Mouse (Mus musculus) left cerebral cortex, postnatal 25 days (tissue): ENCODE measurements around the gene Gm3424. TPM values are rescaled to one million over a fixed set of nuclear protein-coding genes. Genes with fewer than 3 reads are reported as not detected.
"Not testable (repeated sequence)": the region's sequence is repeated elsewhere in the genome, so short reads cannot be mapped to it uniquely, and the experiment has no call there.

Experiments used
- DNase-seq, 2 experiments: peaks; one replicate each; pipeline ENCODE4 v3.0.0; 2022; ENCODE audit warnings: low spot score in 2 of 2, mixed read lengths in 1 of 2
- intact Hi-C: fragments of 180-260 bp; cut with DNase I; formaldehyde crosslinking; loops from one replicate; pipeline ENCODE4 v1.15.1; 2025
- total RNA-seq, 2 experiments: library from RNA; stranded (reverse); gene quantifications; 2 replicates each; pipeline ENCODE4 v1.2.3; 2021

Gm3424 gene
- not detected for total RNA-seq

- DNase-seq, intact Hi-C loops: not testable (repeated sequence)
These were observed at the start of gene Gm3424 for GRCm38 (mm10) chr14:5830229-5830628. Gene Gm3424 (minus strand): TSS chr14:5830329.

GRCm38 (mm10) chr14:5879791-5880190 lies 49.7 kb upstream of the Gm3424 start:
- peak in 1 of 2 experiments; percentile 1 for DNase-seq
- intact Hi-C loops, result not testable (repeated sequence)

DNA sequence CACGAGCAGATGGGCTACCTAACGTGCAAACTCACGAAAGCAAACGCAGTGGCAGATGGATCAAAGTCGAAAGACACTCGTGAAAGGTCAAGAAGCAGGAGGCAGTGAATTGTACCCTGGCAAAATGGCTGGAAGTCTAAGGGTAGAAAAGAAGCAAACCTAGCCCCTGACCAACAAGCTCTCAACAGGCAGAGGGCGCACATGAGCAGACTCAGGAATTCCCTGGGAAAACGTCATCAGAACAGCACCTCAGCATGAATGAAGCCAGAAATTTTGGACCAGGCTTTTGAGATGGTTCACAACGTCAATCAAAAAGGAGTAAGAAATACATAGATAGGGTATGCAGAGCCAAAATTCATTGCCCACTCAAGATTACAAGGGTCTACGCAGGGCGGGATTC lies 49.0 kb upstream of the Gm3424 start:
- peak; percentile 24 to 56 for DNase-seq
- intact Hi-C loops, result not testable (repeated sequence)

DNA sequence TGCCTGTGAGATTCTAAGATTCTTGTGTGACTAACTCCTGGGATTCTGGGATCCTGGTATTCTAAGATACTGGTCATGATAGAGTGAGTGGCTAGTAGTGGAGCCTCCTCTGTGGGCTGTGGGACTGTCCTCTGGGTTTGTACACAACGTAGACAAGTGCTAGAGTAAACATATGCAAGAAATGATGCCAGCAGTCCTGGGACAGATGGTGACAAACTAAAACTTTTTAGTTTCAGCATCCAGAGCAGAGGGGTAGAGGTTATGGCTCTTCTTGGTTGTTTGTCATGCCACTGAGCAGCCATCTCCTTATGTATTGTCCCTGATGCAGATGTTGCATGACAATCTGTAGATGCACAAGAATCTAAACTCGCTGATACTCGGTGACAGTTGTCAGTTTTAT lies 25.8 kb upstream of the Gm3424 start:
- DNase-seq, intact Hi-C loops: not testable (repeated sequence)

- DNase-seq, intact Hi-C loops: not testable (repeated sequence)
These were observed 17.3 kb downstream of the Gm3424 start for GRCm38 (mm10) chr14:5812699-5813356.

- intact Hi-C loops, DNase-seq: not testable (repeated sequence)
These were observed 22.2 kb downstream of the Gm3424 start, which contains the start of gene Gm3383 for GRCm38 (mm10) chr14:5807882-5808281. Gene Gm3383 (minus strand): TSS chr14:5807982.

Other genes with a start within 250 kb of the Gm3424 start
- gene Gm8265, start 197.3 kb downstream of the Gm3424 start, total RNA-seq, result not detected
- gene Gm9603, start 142.9 kb downstream of the Gm3424 start, total RNA-seq, result not detected
- under 1 TPM; 0.53 to 0.85 TPM for gene Gm3373, start 88.8 kb downstream of the Gm3424 start, total RNA-seq
- gene Gm3383, start 22.3 kb downstream of the Gm3424 start, total RNA-seq, result 1 to 10 TPM; 2.2 to 2.8 TPM
- gene Gm8237, start 50.1 kb upstream of the Gm3424 start, total RNA-seq, result under 1 TPM; 0.78 to 0.96 TPM
- under 1 TPM; 0.41 to 0.76 TPM for gene Gm3248, start 131.4 kb upstream of the Gm3424 start, total RNA-seq
- not detected for gene Gm3453, start 148.8 kb upstream of the Gm3424 start, total RNA-seq
- gene Gm6337, start 227.9 kb upstream of the Gm3424 start, total RNA-seq, result not detected